Mouse (Mus musculus): Measurements from ENCODE around the gene Prdm2. TPM values are rescaled to one million over a fixed set of nuclear protein-coding genes. Genes with fewer than 3 reads are reported as not detected.

Prdm2 gene
- polyA plus RNA-seq, 1 experiment from 2014 or later = 11.5 TPM

DNA sequence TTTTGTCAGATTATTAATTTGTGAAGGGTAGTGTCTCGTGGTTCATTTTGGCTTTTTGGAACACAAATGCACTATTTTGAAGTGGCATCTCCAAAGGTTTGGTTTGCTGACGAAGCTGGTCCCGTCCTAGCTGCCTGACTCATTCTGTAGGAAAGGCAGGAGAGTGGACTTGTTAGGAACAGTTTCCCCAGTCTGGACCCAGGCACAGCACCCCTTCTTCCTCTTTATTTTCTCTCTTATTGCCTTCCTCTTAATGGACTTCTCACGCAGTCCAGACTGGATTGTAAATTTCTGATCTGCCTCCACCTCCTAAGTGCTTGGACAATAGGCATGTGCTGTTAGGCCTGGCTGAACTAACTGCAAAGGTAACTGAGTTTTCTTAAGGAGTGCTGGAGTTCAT lies 57.8 kb downstream of the Prdm2 start:
- WGBS = 78% methylated on average over 4 of the region's 4 CpGs
- Histone ChIP-seq H3K4me1 (ENCODE audit: control insufficient read depth, insufficient read depth, low read length) (peaks cover 20% of the 10 kb centered on the region), H3K4me3 (ENCODE audit: low read depth, low read length) (no peak overlapping the region)

GRCm38 (mm10) chr4:143154571-143154970 lies 58.2 kb downstream of the Prdm2 start:
- Histone ChIP-seq H3K4me2 (ENCODE audit: low read depth, low read length) (no peak overlapping the region), H3K9ac (ENCODE audit: low read depth, low read length) (no peak overlapping the region), H3K4me1 (ENCODE audit: control insufficient read depth, insufficient read depth, low read length) (peaks cover 16% of the 10 kb centered on the region), H3K36me3 (ENCODE audit: control insufficient read depth, insufficient read depth, low read length) (peaks cover 5% of the 10 kb centered on the region; the same call in 1 of the 2 replicates), H3K27me3 (replicated peaks; ENCODE audit: control insufficient read depth, insufficient read depth, low read length) (no peaks in the 10 kb centered on the region), H3K4me3 (ENCODE audit: low read depth, low read length) (no peak overlapping the region), H3K9me3 (ENCODE audit: control insufficient read depth, low read length) (no peaks in the 10 kb centered on the region), H3K27ac (replicated peaks; ENCODE audit: low read depth, low read length) (no peak overlapping the region)
- DNase-seq (ENCODE audit: low spot score) = no peak
- whole genome bisulfite sequencing = 76% methylated on average over 6 of the region's 6 CpGs
- no peak for ATAC-seq (ENCODE audit: low read depth)

More for the DNA sequence above, 57.8 kb downstream of the Prdm2 start:
- no peak for DNase-seq (ENCODE audit: low spot score)
- no peak overlapping the region for H3K9ac ChIP-seq (ENCODE audit: low read depth, low read length)
- H3K27me3 ChIP-seq (replicated peaks; ENCODE audit: control insufficient read depth, insufficient read depth, low read length) = no peaks in the 10 kb centered on the region
- H3K27ac ChIP-seq (replicated peaks; ENCODE audit: low read depth, low read length) = no peak overlapping the region
- H3K4me2 ChIP-seq (ENCODE audit: low read depth, low read length) = no peak overlapping the region
- H3K9me3 ChIP-seq (ENCODE audit: control insufficient read depth, low read length) = no peaks in the 10 kb centered on the region
- no peak for ATAC-seq (ENCODE audit: low read depth)
- peaks cover 5% of the 10 kb centered on the region; the same call in 1 of the 2 replicates for H3K36me3 ChIP-seq (ENCODE audit: control insufficient read depth, insufficient read depth, low read length)

GRCm38 (mm10) chr4:143152634-143153033 lies 60.2 kb downstream of the Prdm2 start:
- no peaks in the 10 kb centered on the region for H3K27me3 ChIP-seq (replicated peaks; ENCODE audit: control insufficient read depth, insufficient read depth, low read length)
- no peaks in the 10 kb centered on the region for H3K9me3 ChIP-seq (ENCODE audit: control insufficient read depth, low read length)
- ATAC-seq (ENCODE audit: low read depth) (no peak), DNase-seq (ENCODE audit: low spot score) (no peak)
- H3K4me1 ChIP-seq (ENCODE audit: control insufficient read depth, insufficient read depth, low read length) = peaks cover 11% of the 10 kb centered on the region
- no peak overlapping the region for H3K27ac ChIP-seq (replicated peaks; ENCODE audit: low read depth, low read length)
- H3K4me3 ChIP-seq (ENCODE audit: low read depth, low read length) = no peak overlapping the region
- H3K36me3 ChIP-seq (ENCODE audit: control insufficient read depth, insufficient read depth, low read length) = peaks cover 5% of the 10 kb centered on the region; the same call in 1 of the 2 replicates
- H3K9ac ChIP-seq (ENCODE audit: low read depth, low read length) = no peak overlapping the region
- H3K4me2 ChIP-seq (ENCODE audit: low read depth, low read length) = no peak overlapping the region
- WGBS = 91% methylated on average over 5 of the region's 5 CpGs

- ATAC-seq (ENCODE audit: low read depth) (no peak), DNase-seq (ENCODE audit: low spot score) (no peak)
- no peaks in the 10 kb centered on the region for H3K27me3 ChIP-seq (replicated peaks; ENCODE audit: control insufficient read depth, insufficient read depth, low read length)
- H3K36me3 ChIP-seq (ENCODE audit: control insufficient read depth, insufficient read depth, low read length) = peaks cover 5% of the 10 kb centered on the region; the same call in 1 of the 2 replicates
- WGBS = 69% methylated on average over 1 of the region's 1 CpGs
- H3K4me2 ChIP-seq (ENCODE audit: low read depth, low read length) = no peak overlapping the region
- no peak overlapping the region for H3K4me3 ChIP-seq (ENCODE audit: low read depth, low read length)
- H3K27ac ChIP-seq (replicated peaks; ENCODE audit: low read depth, low read length) = no peak overlapping the region
- H3K9me3 ChIP-seq (ENCODE audit: control insufficient read depth, low read length) = no peaks in the 10 kb centered on the region
- no peak overlapping the region for H3K9ac ChIP-seq (ENCODE audit: low read depth, low read length)
- peaks cover 4% of the 10 kb centered on the region; the same call in 1 of the 2 replicates for H3K4me1 ChIP-seq (ENCODE audit: control insufficient read depth, insufficient read depth, low read length)
Observed at GRCm38 (mm10) chr4:143151267-143151666, 61.5 kb downstream of the Prdm2 start.

DNA sequence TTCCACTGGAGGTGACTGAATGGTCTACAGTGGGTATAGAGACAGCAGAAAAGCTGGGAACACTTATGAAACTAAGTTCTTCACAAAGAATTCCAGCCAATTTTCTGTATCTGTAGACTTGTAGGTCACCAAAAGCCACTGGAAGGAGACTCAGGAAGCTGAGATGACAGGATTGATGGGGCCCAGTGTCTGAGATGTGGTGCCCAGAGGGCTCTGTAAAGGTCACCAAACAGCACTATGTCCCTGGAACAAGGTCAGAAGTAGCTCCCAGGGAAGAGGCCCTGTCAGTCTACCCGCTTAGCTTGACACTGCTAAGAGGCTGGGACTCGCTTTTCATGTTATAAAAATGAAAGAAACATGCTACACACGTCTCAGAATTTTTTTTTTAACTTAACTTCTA lies 65.1 kb downstream of the Prdm2 start:
- ATAC-seq (ENCODE audit: low read depth) (no peak), DNase-seq (ENCODE audit: low spot score) (no peak)
- Histone ChIP-seq H3K4me3 (ENCODE audit: low read depth, low read length) (no peak overlapping the region), H3K27me3 (replicated peaks; ENCODE audit: control insufficient read depth, insufficient read depth, low read length) (no peaks in the 10 kb centered on the region), H3K36me3 (ENCODE audit: control insufficient read depth, insufficient read depth, low read length) (no peaks in the 10 kb centered on the region), H3K4me2 (ENCODE audit: low read depth, low read length) (no peak overlapping the region), H3K4me1 (ENCODE audit: control insufficient read depth, insufficient read depth, low read length) (peaks cover 11% of the 10 kb centered on the region; the same call in 1 of the 2 replicates), H3K9me3 (ENCODE audit: control insufficient read depth, low read length) (no peaks in the 10 kb centered on the region), H3K27ac (replicated peaks; ENCODE audit: low read depth, low read length) (no peak overlapping the region), H3K9ac (ENCODE audit: low read depth, low read length) (no peak overlapping the region)
- 69% methylated on average over 3 of the region's 3 CpGs for WGBS

GRCm38 (mm10) chr4:143143615-143144014 lies 69.2 kb downstream of the Prdm2 start:
- 40% methylated on average over 7 of the region's 7 CpGs for WGBS
- H3K36me3 ChIP-seq (ENCODE audit: control insufficient read depth, insufficient read depth, low read length) = peaks cover 33% of the 10 kb centered on the region
- no peak for DNase-seq (ENCODE audit: low spot score)
- H3K9me3 ChIP-seq (ENCODE audit: control insufficient read depth, low read length) = no peaks in the 10 kb centered on the region
- no peak overlapping the region for H3K4me2 ChIP-seq (ENCODE audit: low read depth, low read length)
- no peaks in the 10 kb centered on the region for H3K27me3 ChIP-seq (replicated peaks; ENCODE audit: control insufficient read depth, insufficient read depth, low read length)
- ATAC-seq (ENCODE audit: low read depth) = no peak
- H3K27ac ChIP-seq (replicated peaks; ENCODE audit: low read depth, low read length) = no peak overlapping the region
- H3K4me1 ChIP-seq (ENCODE audit: control insufficient read depth, insufficient read depth, low read length) = peaks cover 11% of the 10 kb centered on the region; the same call in 1 of the 2 replicates
- no peak overlapping the region for H3K4me3 ChIP-seq (ENCODE audit: low read depth, low read length)
- H3K9ac ChIP-seq (ENCODE audit: low read depth, low read length) = no peak overlapping the region

GRCm38 (mm10) chr4:143141645-143142259 lies 71.0 kb downstream of the Prdm2 start:
- peaks cover 9% of the 10 kb centered on the region; the same call in 1 of the 2 replicates for H3K4me1 ChIP-seq (ENCODE audit: control insufficient read depth, insufficient read depth, low read length)
- ATAC-seq (ENCODE audit: low read depth) (no peak), DNase-seq (ENCODE audit: low spot score) (no peak)
- H3K36me3 ChIP-seq (ENCODE audit: control insufficient read depth, insufficient read depth, low read length) = peaks cover 37% of the 10 kb centered on the region
- 79% methylated on average over 12 of the region's 12 CpGs for WGBS
- no peaks in the 10 kb centered on the region for H3K9me3 ChIP-seq (ENCODE audit: control insufficient read depth, low read length)
- H3K4me2 ChIP-seq (ENCODE audit: low read depth, low read length) = no peak overlapping the region
- no peaks in the 10 kb centered on the region for H3K27me3 ChIP-seq (replicated peaks; ENCODE audit: control insufficient read depth, insufficient read depth, low read length)
- no peak overlapping the region for H3K9ac ChIP-seq (ENCODE audit: low read depth, low read length)
- no peak overlapping the region for H3K27ac ChIP-seq (replicated peaks; ENCODE audit: low read depth, low read length)
- no peak overlapping the region for H3K4me3 ChIP-seq (ENCODE audit: low read depth, low read length)

- no peak overlapping the region for H3K27ac ChIP-seq (replicated peaks; ENCODE audit: low read depth, low read length)
- ATAC-seq (ENCODE audit: low read depth) (no peak), DNase-seq (ENCODE audit: low spot score) (no peak)
- H3K27me3 ChIP-seq (replicated peaks; ENCODE audit: control insufficient read depth, insufficient read depth, low read length) = no peaks in the 10 kb centered on the region
- peaks cover 46% of the 10 kb centered on the region for H3K36me3 ChIP-seq (ENCODE audit: control insufficient read depth, insufficient read depth, low read length)
- H3K4me1 ChIP-seq (ENCODE audit: control insufficient read depth, insufficient read depth, low read length) = peaks cover 8% of the 10 kb centered on the region; the same call in 1 of the 2 replicates
- WGBS = 92% methylated on average over 3 of the region's 3 CpGs
- H3K4me2 ChIP-seq (ENCODE audit: low read depth, low read length) = no peak overlapping the region
- no peak overlapping the region for H3K9ac ChIP-seq (ENCODE audit: low read depth, low read length)
- H3K4me3 ChIP-seq (ENCODE audit: low read depth, low read length) = no peak overlapping the region
- H3K9me3 ChIP-seq (ENCODE audit: control insufficient read depth, low read length) = no peaks in the 10 kb centered on the region
Observed at GRCm38 (mm10) chr4:143140940-143141339, 71.9 kb downstream of the Prdm2 start.

DNA sequence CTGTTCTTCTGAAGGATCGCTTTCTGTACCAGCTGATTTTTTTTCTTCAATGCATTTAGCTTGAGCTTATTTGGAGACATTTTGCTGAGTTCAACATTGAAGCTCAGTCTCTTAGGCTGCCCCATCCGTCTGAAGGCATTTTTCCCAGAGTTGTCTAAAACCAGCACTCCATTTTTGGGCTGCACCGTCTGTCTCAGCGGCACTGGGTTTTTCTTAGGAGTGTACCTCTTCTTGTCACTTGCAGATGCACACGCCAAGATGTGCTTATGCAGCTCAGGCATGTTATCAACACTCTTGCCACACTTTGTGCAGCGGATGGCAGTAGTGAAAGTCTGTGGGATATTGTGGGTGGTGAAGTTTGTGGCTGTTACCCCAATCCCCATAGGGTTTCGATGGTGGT lies 80.4 kb downstream of the Prdm2 start:
- no peak for DNase-seq (ENCODE audit: low spot score)
- H3K27ac ChIP-seq (replicated peaks; ENCODE audit: low read depth, low read length) = no peak overlapping the region
- ATAC-seq (ENCODE audit: low read depth) = no peak
- 93% methylated on average over 7 of the region's 7 CpGs for WGBS
- H3K9ac ChIP-seq (ENCODE audit: low read depth, low read length) = no peak overlapping the region
- no peak overlapping the region for H3K4me3 ChIP-seq (ENCODE audit: low read depth, low read length)
- H3K9me3 ChIP-seq (ENCODE audit: control insufficient read depth, low read length) = no peaks in the 10 kb centered on the region
- H3K36me3 ChIP-seq (ENCODE audit: control insufficient read depth, insufficient read depth, low read length) = peaks cover 91% of the 10 kb centered on the region
- no peak overlapping the region for H3K4me2 ChIP-seq (ENCODE audit: low read depth, low read length)
- no peaks in the 10 kb centered on the region for H3K4me1 ChIP-seq (ENCODE audit: control insufficient read depth, insufficient read depth, low read length)
- no peaks in the 10 kb centered on the region for H3K27me3 ChIP-seq (replicated peaks; ENCODE audit: control insufficient read depth, insufficient read depth, low read length)
